Mouse (Mus musculus) MEL (cell line): ENCODE measurements around the gene Plaur. TPM values are rescaled to one million over a fixed set of nuclear protein-coding genes. Genes with fewer than 3 reads are reported as not detected.

Experiments used
- DNase-seq: peaks from one replicate; pipeline ENCODE4 v3.0.0; 2011; ENCODE audit warnings: low read depth, low spot score
- H3K27ac ChIP-seq: 2 replicates; pipeline ENCODE4 v1.5.1; 2012; ENCODE audit warnings: low read depth, mild to moderate bottlenecking, control low read depth, low read length, moderate library complexity; ENCODE audit not compliant: control insufficient read depth
- H3K27me3 ChIP-seq, 2 experiments: fragments of 150-350 bp in 1 of 2; sonication (generic) in 1 of 2; 2 replicates each; pipeline ENCODE4 v1.6.1; 2012; ENCODE audit warnings: low read length in 2 of 2, mild to moderate bottlenecking in 2 of 2, improper control_type of control experiment in 1 of 2, moderate library complexity in 1 of 2; ENCODE audit not compliant: insufficient read depth in 2 of 2, control insufficient read depth in 1 of 2
- H3K36me3 ChIP-seq, 2 experiments: 2 replicates each; pipeline ENCODE4 v1.6.1; 2012 to 2014; ENCODE audit warnings: low read length in 2 of 2, improper control_type of control experiment in 1 of 2, inconsistent platforms in 1 of 2, mild to moderate bottlenecking in 1 of 2; ENCODE audit not compliant: insufficient read depth in 2 of 2, control insufficient read depth in 1 of 2
- H3K4me1 ChIP-seq, 2 experiments: fragments of 150-350 bp in 1 of 2; sonication (generic) in 1 of 2; 2 replicates each; pipeline ENCODE4 v1.6.1; 2012; ENCODE audit warnings: low read length in 2 of 2, improper control_type of control experiment in 1 of 2, mild to moderate bottlenecking in 1 of 2; ENCODE audit not compliant: insufficient read depth in 2 of 2, control insufficient read depth in 1 of 2
- H3K4me3 ChIP-seq, 2 experiments: fragments of 150-350 bp in 1 of 2; sonication (generic) in 1 of 2; 2 replicates each; pipeline ENCODE4 v1.5.1; 2012; ENCODE audit warnings: low read depth in 2 of 2, low read length in 2 of 2, mild to moderate bottlenecking in 2 of 2, moderate library complexity in 2 of 2, control low read depth in 1 of 2, improper control_type of control experiment in 1 of 2; ENCODE audit not compliant: control insufficient read depth in 1 of 2, insufficient read depth in 1 of 2
- H3K79me2 ChIP-seq: 2 replicates; pipeline ENCODE4 v1.6.1; 2012; ENCODE audit warnings: mild to moderate bottlenecking, low read length, moderate library complexity; ENCODE audit not compliant: control insufficient read depth, poor library complexity, insufficient read depth
- H3K9ac ChIP-seq: 2 replicates; pipeline ENCODE4 v1.6.1; 2012; ENCODE audit warnings: low read depth, mild to moderate bottlenecking, control low read depth, low read length, moderate library complexity; ENCODE audit not compliant: control insufficient read depth, poor library complexity, severe bottlenecking
- H3K9me3 ChIP-seq: fragments of 150-350 bp; sonication (generic); replicated peaks from 2 replicates; pipeline ENCODE4 v1.6.1; 2012; ENCODE audit warnings: mild to moderate bottlenecking, low read length, improper control_type of control experiment, moderate library complexity; ENCODE audit not compliant: insufficient read depth
- CHD1 ChIP-seq: IDR thresholded peaks from 2 replicates; pipeline ENCODE4 v1.6.1; 2012; ENCODE audit warnings: low read depth, mild to moderate bottlenecking, inconsistent platforms, low read length, improper control_type of control experiment
- CHD2 ChIP-seq: IDR thresholded peaks from 2 replicates; pipeline ENCODE4 v1.6.1; 2011; ENCODE audit warnings: low read length, improper control_type of control experiment
- CTCF ChIP-seq, 3 experiments: IDR thresholded peaks in 2 of 3; conservative IDR thresholded peaks in 1 of 3; 2 replicates each; pipeline ENCODE4 v1.5.1; 2011 to 2012; ENCODE audit warnings: low read length in 3 of 3, low read depth in 2 of 3, mild to moderate bottlenecking in 2 of 3, improper control_type of control experiment in 1 of 3, inconsistent platforms in 1 of 3, mixed read lengths in 1 of 3, moderate library complexity in 1 of 3; ENCODE audit not compliant: control insufficient read depth in 1 of 3, insufficient read depth in 1 of 3, poor library complexity in 1 of 3, severe bottlenecking in 1 of 3
- E2F4 ChIP-seq: IDR thresholded peaks from 2 replicates; pipeline ENCODE4 v1.6.1; 2011; ENCODE audit warnings: low read depth, low read length, improper control_type of control experiment, borderline replicate concordance
- ELF1 ChIP-seq: IDR thresholded peaks from 2 replicates; pipeline ENCODE4 v1.6.1; 2014; ENCODE audit warnings: low read depth, mild to moderate bottlenecking, inconsistent platforms, low read length, improper control_type of control experiment, moderate library complexity
- ETS1 ChIP-seq: IDR thresholded peaks from 2 replicates; pipeline ENCODE4 v1.6.1; 2012; ENCODE audit warnings: low read depth, mild to moderate bottlenecking, inconsistent platforms, low read length, improper control_type of control experiment, moderate library complexity
- HCFC1 ChIP-seq: IDR thresholded peaks from 2 replicates; pipeline ENCODE4 v1.6.1; 2012; ENCODE audit warnings: low read depth, mild to moderate bottlenecking, inconsistent platforms, low read length, improper control_type of control experiment, moderate library complexity
- JUND ChIP-seq: IDR thresholded peaks from 2 replicates; pipeline ENCODE4 v1.6.1; 2011; ENCODE audit warnings: low read depth, mild to moderate bottlenecking, improper control_type of control experiment, low read length
- KAT2A ChIP-seq: conservative IDR thresholded peaks from 2 replicates; pipeline ENCODE4 v1.6.1; 2012; ENCODE audit warnings: low read depth, low read length, improper control_type of control experiment, inconsistent platforms
- MAFK ChIP-seq: IDR thresholded peaks from 2 replicates; pipeline ENCODE4 v1.6.1; 2011; ENCODE audit warnings: low read depth, mild to moderate bottlenecking, low read length, improper control_type of control experiment, borderline replicate concordance
- MAZ ChIP-seq: IDR thresholded peaks from 2 replicates; pipeline ENCODE4 v1.6.1; 2012; ENCODE audit warnings: low read depth, mild to moderate bottlenecking, inconsistent platforms, low read length, improper control_type of control experiment
- MXI1 ChIP-seq: IDR thresholded peaks from 2 replicates; pipeline ENCODE4 v1.6.1; 2011; ENCODE audit warnings: mild to moderate bottlenecking, low read depth, low read length, improper control_type of control experiment
- MYB ChIP-seq: IDR thresholded peaks from 2 replicates; pipeline ENCODE4 v1.6.1; 2011; ENCODE audit warnings: mild to moderate bottlenecking, low read depth, low read length, improper control_type of control experiment
- MYC ChIP-seq: IDR thresholded peaks from 2 replicates; pipeline ENCODE4 v1.6.1; 2011; ENCODE audit warnings: low read depth, mild to moderate bottlenecking, low read length, improper control_type of control experiment, moderate library complexity
- NELFE ChIP-seq: IDR thresholded peaks from 2 replicates; pipeline ENCODE4 v1.6.1; 2011; ENCODE audit warnings: low read depth, low read length, improper control_type of control experiment
- POLR2A ChIP-seq, 2 experiments: IDR thresholded peaks; 2 replicates each; pipeline ENCODE4 v1.6.1; 2011 to 2012; ENCODE audit warnings: low read length in 2 of 2, mild to moderate bottlenecking in 2 of 2, control low read depth in 1 of 2, improper control_type of control experiment in 1 of 2, low read depth in 1 of 2, moderate library complexity in 1 of 2; ENCODE audit not compliant: control insufficient read depth in 1 of 2, insufficient read depth in 1 of 2, poor library complexity in 1 of 2
- POLR2AphosphoS2 ChIP-seq: IDR thresholded peaks from 2 replicates; pipeline ENCODE4 v1.6.1; 2011; ENCODE audit warnings: low read length, improper control_type of control experiment
- RCOR1 ChIP-seq: IDR thresholded peaks from 2 replicates; pipeline ENCODE4 v1.6.1; 2012; ENCODE audit warnings: low read depth, mild to moderate bottlenecking, inconsistent platforms, low read length, improper control_type of control experiment
- SIN3A ChIP-seq: IDR thresholded peaks from 2 replicates; pipeline ENCODE4 v1.6.1; 2012; ENCODE audit warnings: low read length, improper control_type of control experiment, inconsistent platforms
- SMC3 ChIP-seq: IDR thresholded peaks from 2 replicates; pipeline ENCODE4 v1.6.1; 2011; ENCODE audit warnings: low read depth, low read length, improper control_type of control experiment
- TCF12 ChIP-seq: IDR thresholded peaks from 2 replicates; pipeline ENCODE4 v1.6.1; 2014; ENCODE audit warnings: low read depth, mild to moderate bottlenecking, inconsistent platforms, low read length, improper control_type of control experiment, moderate library complexity
- UBTF ChIP-seq: IDR thresholded peaks from 2 replicates; pipeline ENCODE4 v1.6.1; 2012; ENCODE audit warnings: low read depth, mild to moderate bottlenecking, inconsistent platforms, low read length, improper control_type of control experiment, moderate library complexity, borderline replicate concordance; ENCODE audit not compliant: insufficient read depth
- USF1 ChIP-seq: IDR thresholded peaks from 2 replicates; pipeline ENCODE4 v1.6.1; 2014; ENCODE audit warnings: low read depth, mild to moderate bottlenecking, inconsistent platforms, low read length, improper control_type of control experiment, moderate library complexity
- USF2 ChIP-seq, 2 experiments: IDR thresholded peaks; 2 replicates each; pipeline ENCODE4 v1.6.1; 2011 to 2012; ENCODE audit warnings: improper control_type of control experiment in 2 of 2, low read length in 2 of 2, borderline replicate concordance in 1 of 2, inconsistent platforms in 1 of 2, low read depth in 1 of 2, mild to moderate bottlenecking in 1 of 2; ENCODE audit not compliant: insufficient read depth in 1 of 2
- ZC3H11A ChIP-seq: IDR thresholded peaks from 2 replicates; pipeline ENCODE4 v1.6.1; 2012; ENCODE audit warnings: low read depth, mild to moderate bottlenecking, inconsistent platforms, low read length, improper control_type of control experiment
- ZKSCAN1 ChIP-seq: IDR thresholded peaks from 2 replicates; pipeline ENCODE4 v1.6.1; 2012; ENCODE audit warnings: low read depth, mild to moderate bottlenecking, inconsistent platforms, low read length, improper control_type of control experiment, moderate library complexity
- polyA plus RNA-seq, 2 experiments: library from polyadenylated mRNA; stranded (reverse) in 1 of 2; unstranded in 1 of 2; fragments of >175 nt in 1 of 2; fragments of >200 nt in 1 of 2; gene quantifications; 2 replicates each; pipeline versions ENCODE4 v1.2.1 to v1.2.4; 2012; ENCODE audit warnings: low replicate concordance in 2 of 2, low read depth in 1 of 2; ENCODE audit not compliant: insufficient read length in 2 of 2, insufficient read depth in 1 of 2, missing spikeins in 1 of 2
- total RNA-seq: library from RNA; depleted of rRNA; stranded (reverse); fragments of 300-350 nt; gene quantifications from 2 replicates; pipeline ENCODE4 v1.2.3, GENCODE M21; 2012

Gene Plaur
- total and polyA plus RNA-seq, 3 experiments, result 8.6 to 9.7 TPM; not detected in 1

DNA sequence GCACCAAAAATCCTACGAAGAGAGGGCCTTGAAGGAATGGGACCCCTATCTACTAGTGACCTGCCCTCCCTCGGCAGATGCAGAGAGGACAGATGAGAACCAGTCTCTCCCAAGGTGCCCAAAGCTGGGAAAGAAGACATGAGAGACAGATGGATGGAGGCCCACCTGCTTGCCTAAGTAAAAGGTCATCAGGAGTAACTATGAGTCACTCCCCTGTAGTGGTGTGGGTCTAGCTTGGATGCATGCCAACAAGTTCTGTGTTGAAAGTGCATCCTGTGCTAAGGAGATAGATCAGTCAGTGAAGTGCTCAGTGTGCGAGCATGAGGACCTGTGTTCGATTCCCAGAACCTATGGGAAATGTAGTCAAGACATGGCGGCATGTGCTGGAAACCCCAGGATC is 16.6 kb downstream of the Plaur start:
- no peaks in the 10 kb centered on the region for H3K9me3 ChIP-seq
- no peak for DNase-seq
- H3K36me3 ChIP-seq, result no peaks in the 10 kb centered on the region
- H3K4me3 ChIP-seq, result no peak overlapping the region
- H3K27me3 ChIP-seq, result peaks cover 0 to 1% of the 10 kb centered on the region in 2 experiments; a peak in 1 of 4 replicates
- no peak overlapping the region for H3K9ac ChIP-seq
- TF ChIP-seq MYC, result no peak
- no peak for TF ChIP-seq JUND
- TF ChIP-seq ETS1, result no peak
- TF ChIP-seq POLR2A (IDR thresholded peaks at IDR 0.05; ENCODE audit: control insufficient read depth in 1 of 2, insufficient read depth in 1 of 2, low read depth in 1 of 2, low read length in 2 of 2, poor library complexity in 1 of 2), result no peak
- no peak for TF ChIP-seq HCFC1
- TF ChIP-seq KAT2A, result no peak
- no peak for TF ChIP-seq CTCF (IDR thresholded peaks at IDR 0.05 in 2 of 3, conservative IDR thresholded peaks at IDR 0.05 in 1 of 3; ENCODE audit: control insufficient read depth in 1 of 3, insufficient read depth in 1 of 3, low read depth in 2 of 3, low read length in 3 of 3, poor library complexity in 1 of 3, severe bottlenecking in 1 of 3)
- TF ChIP-seq MAZ, result no peak
- TF ChIP-seq CHD2, result no peak
- no peak for TF ChIP-seq SMC3
- TF ChIP-seq ZC3H11A, result no peak
- TF ChIP-seq MAFK, result no peak
- TF ChIP-seq MXI1, result no peak
- no peak for TF ChIP-seq CHD1
- TF ChIP-seq RCOR1, result no peak
- no peak for TF ChIP-seq E2F4
- H3K27ac ChIP-seq, result no peak overlapping the region
- no peaks in the 10 kb centered on the region for H3K79me2 ChIP-seq
- no peaks in the 10 kb centered on the region; a peak in 2 of 4 replicates for H3K4me1 ChIP-seq

DNA sequence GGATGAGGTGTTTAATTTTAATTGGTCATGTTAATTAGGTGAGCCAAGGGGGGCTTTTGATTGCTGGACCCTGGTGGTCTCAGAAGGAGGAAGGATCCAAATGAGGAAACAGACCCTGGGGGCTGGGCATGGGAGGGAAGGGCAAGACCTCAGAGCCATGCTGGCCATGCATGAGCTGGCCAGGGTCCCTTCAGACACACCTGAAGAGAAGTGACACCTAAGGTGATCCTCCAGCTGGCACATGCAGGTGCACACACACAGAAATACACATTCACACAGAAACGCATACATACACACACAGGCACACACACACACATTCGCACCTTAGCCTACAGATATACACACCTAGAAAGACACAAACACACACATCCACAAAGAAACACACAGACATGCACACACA is 17.4 kb downstream of the Plaur start:
- Histone ChIP-seq H3K4me1 (no peaks in the 10 kb centered on the region; a peak in 2 of 4 replicates), H3K27ac (no peak overlapping the region), H3K4me3 (no peak overlapping the region), H3K27me3 (peaks cover 1 to 2% of the 10 kb centered on the region in 2 experiments; a peak in 2 of 4 replicates), H3K9ac (no peak overlapping the region), H3K79me2 (no peaks in the 10 kb centered on the region), H3K9me3 (no peaks in the 10 kb centered on the region), H3K36me3 (no peaks in the 10 kb centered on the region)
- no peak for TF ChIP-seq USF1
- no peak for TF ChIP-seq CHD2
- TF ChIP-seq SIN3A, result no peak
- no peak for TF ChIP-seq ZKSCAN1
- TF ChIP-seq NELFE, result no peak
- no peak for TF ChIP-seq MYB
- TF ChIP-seq USF2 (IDR thresholded peaks at IDR 0.05; ENCODE audit: borderline replicate concordance in 1 of 2, insufficient read depth in 1 of 2, low read depth in 1 of 2, low read length in 2 of 2), result no peak
- TF ChIP-seq MXI1, result no peak
- no peak for TF ChIP-seq UBTF
- no peak for TF ChIP-seq POLR2AphosphoS2
- TF ChIP-seq TCF12, result no peak
- no peak for TF ChIP-seq ELF1
- TF ChIP-seq KAT2A, result no peak
- DNase-seq, result no peak
